Mouse (Mus musculus): ENCODE data around the gene Trim41.

DNA sequence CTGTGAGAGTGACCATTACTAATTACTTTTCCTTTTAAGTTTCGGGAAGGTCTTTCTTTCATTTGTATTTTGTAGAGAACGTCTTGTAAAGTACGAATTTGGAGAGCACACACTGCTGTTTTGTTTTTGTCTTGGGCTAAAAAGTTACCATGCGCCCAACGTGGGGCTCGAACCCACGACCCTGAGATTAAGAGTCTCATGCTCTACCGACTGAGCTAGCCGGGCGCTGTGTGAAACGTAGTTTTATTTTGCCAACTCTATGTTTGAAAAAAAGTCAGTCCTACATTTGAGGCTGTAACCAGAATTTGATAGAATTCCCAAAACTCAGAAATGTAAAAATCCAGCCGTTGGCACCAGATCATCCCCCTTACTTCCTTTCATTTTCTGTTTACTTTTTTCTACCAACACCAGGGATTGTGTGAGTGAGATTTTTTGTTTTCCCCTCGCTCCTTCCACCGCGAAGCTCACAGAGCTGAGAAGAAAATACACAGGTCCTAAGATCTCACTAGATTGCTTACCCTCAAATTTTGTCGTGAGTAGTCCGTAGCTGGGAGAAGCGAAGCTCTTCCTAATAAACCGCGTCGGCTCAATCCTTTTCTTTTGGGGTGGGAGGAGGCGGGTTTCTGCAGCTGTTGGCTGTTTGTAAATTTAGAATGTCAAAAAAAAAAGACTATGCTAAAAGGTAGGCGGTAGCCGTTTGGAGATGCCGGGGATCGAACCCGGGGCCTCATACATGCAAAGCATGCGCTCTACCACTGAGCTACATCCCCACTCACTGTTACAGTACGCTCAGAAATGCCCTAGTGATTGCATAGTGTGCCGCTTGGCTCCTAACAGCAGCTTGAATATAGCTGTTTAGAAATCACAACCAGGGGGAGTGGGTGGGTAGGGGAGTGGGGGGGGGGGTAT lies 16.8 kb upstream of the Trim41 start:
- TF ChIP-seq POLR2A (IDR thresholded peaks at IDR 0.05; ENCODE audit: control insufficient read depth, low read depth, low read length) (no peak), CTCF (IDR thresholded peaks at IDR 0.05; ENCODE audit: control insufficient read depth, insufficient read depth, insufficient replicate concordance, low read depth, low read length) (no peak)
